Mouse (Mus musculus): ENCODE data around the gene Gm20897.
"Not testable (repeated sequence)": the region's sequence is repeated elsewhere in the genome, so short reads cannot be mapped to it uniquely, and the experiment has no call there.

Gene Gm20897

GRCm38 (mm10) chrY:38502138-38502537 lies at the start of gene Gm20897:
Gene Gm20897, minus strand, starts transcription at chrY:38502238.
- not testable (repeated sequence) for DNase-seq (ENCODE audit: low spot score in 2 of 2)
